Mouse (Mus musculus) neutrophil, adult 5-6 weeks (primary cell): ENCODE measurements at regions not wholly inside any gene's neighbourhood (a gene's known extent, or its start where the extent isn't known, plus 50 kb on each side); places are given as distances from the start of the nearest gene placed in this dataset.
A peak's percentile ranks its signal among the peaks of the same experiment; 100 is the strongest.

Experiments
- ATAC-seq: fragments of 151-379, 151-347 bp; 2 replicates; pipeline ENCODE4 v1.8.0; 2017; ENCODE audit warnings: mild to moderate bottlenecking, moderate TSS enrichment; ENCODE audit not compliant: insufficient number of reproducible peaks, poor library complexity, low FRiP score, severe bottlenecking; ENCODE audit errors: extremely low read depth

DNA sequence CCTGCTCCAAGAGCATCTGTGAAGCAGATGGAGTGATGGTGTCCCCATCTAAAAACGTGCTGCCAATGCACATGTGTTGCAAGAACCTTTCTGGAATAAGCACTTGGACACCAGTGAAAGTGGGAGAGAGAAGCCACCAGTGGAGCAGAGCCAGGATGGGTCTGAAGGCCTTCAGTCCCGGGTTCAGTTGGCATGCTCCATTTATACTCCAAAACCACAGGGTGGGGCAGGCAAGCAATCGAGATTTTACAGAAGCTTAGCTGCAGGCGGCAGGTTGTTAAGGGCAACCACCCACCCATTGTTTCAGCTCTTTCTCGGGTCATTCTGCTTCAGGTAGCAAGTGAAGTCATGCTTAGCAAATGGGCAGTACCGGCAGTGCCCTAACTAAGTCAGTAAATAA lies 51.8 kb upstream of the Sv2b start:
- no peak for ATAC-seq

DNA sequence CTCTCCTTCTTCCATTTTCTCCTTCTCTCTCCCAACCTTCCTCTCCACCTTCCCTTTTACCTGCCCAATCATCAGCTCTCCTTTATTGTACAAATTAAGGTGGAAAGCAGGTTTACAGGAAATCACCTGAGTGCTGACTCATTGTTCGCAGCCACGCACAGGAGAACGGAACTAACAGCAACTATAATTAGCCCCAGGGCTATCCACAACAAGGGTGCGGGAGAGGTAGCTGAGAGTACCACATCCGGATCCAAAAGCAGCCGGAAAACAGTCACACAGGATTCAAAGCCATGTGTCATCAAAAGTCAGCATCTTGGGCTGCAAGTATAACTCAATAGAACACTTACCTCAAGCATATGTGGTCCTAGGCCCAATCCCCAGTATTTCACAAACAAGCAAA lies 53.5 kb upstream of the Sv2b start:
- no peak for ATAC-seq

DNA sequence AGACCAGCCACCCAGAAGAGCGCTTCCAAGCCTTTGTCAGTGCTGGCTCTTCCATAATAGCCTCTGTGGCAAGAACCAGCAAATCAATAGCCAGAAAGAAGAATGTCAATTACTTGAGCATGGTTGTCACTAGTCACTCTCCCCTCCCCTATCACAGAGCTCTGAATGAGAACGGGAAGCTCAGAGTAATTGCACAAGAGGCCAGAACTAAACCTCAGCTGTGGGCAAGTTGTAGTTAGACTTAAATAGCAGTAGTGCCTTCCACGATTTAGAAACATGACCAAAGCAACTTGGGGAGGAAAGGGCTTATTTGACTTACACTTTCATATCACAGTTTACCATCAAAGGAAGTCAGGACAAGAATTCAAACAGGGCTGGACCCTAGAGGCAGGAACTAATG lies 56.4 kb upstream of the Sv2b start:
- ATAC-seq: no peak

DNA sequence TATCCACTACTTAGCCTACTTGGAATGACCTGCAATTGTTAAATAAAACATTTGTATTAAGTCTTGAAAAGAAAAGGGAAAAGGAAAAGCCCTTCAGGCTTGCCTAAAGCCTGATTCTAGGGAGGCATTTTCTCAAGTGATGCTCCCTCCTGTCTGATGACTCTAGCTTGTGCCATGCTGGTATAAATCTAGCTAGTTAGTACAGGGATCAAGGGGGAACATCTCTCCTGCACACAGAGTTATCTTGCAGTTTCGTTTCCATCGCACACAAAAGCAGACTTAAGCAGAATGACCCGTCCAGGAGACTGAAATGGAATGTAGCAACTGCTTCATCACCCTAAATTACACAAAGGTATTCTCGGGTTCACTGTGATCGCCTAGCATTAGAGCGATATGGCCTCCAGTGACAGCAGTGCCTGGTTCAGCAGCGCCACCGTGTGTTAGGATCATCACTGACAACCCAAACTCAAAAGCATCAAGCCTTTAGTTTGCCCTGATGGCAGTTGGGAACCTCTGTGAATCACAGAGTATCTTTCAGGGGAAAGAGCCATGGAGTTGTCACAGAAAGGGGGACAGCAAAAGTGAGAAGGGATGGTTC lies 57.3 kb upstream of the Sv2b start:
- ATAC-seq: peak; percentile 74

DNA sequence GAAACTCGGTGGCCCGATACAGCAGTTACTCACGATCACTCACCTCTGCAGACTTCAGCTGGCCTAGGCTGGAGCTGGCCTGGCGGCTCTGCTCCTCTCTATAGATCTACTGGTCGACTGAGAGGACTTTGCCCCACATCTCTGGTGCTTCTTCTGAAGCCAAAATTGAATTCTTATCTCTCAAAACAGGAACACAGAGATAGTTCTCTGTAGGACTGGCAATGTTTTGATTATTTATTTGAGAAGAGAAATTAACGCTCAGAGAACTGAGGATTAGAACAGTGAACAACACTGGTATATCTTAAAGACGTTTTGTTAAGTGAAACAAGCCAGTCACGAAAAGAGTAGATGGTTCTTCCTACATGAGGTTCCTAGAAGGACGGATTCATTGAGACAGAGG lies 59.3 kb upstream of the Sv2b start:
- no peak for ATAC-seq

DNA sequence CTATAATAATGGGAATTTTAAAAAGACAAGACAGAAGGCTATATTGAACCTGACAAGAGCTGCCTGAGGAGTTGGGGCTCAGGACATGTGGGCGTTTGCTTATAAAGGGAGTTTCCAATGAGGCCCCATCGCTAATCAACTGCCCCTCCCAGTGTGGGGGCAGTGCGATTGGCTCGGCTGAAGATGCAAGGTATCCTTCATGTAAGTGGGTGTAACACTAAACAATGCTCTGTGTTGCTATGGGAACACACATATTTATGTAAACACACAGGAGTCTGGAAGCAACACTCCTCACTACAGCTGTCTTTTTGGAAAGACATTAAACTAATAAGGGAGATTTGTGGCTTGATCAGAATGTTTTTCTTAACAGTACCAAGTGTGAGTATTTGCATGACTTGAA lies 60.3 kb upstream of the Sv2b start:
- no peak for ATAC-seq

DNA sequence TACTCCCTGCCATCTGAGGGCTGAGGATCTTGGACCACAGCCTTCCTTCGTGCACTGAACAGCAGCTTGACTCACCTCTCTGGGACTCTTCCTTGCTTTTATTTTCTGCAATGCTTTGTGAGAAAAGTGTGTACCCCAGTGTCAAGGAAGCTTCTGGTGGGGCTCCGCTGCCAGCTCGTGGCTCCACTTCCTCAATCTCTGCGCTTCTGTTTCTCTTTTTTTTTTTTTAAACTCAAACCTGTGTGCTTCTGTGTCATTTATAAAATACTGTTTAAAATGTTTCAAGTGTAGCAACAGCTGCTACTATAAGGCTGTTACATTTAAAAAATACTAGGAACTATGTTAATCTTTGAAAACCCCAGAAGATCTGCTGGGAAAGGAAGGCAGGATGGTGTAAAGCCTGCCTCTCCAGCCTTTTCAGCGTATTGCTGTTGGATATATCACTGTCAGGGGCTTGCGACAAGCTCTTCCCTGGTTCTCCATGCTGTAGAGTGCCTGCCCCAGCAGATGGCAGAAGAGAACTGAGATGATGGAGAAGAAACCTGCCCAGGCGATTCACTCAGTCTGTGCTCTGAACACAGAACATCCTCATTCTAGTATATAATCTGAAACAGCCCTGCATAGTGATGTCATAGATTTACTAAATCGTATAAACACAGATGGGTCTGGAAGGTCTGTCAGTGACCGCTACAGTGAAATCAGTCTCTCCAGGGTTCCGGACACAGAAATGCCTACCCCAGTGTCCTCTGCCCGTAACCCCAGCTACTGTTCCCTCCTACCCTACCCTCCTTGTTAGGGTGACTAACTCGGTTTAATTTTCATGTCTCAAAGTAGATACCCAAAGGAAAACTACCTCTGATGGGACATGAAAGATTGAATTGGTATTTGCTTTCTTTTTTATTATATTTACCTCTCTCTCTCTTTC lies 61.8 kb upstream of the Sv2b start:
- peak; percentile 70 for ATAC-seq

DNA sequence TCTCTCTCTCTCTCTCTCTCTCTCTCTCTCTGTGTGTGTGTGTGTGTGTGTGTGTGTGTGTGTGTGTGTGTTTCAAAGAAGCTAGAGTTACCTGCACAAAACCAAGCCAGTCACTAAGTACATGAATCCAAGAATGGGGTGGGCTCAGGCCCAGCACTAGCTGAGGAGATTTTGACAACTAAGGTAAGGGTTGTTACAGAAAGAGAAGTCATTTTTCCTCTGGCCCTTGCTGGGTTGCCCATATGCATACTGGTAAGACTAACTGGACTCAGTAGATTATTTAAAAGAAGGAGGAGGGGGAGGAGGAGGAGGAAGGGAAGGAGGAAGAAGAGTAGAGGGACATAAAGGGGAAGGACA lies 62.4 kb upstream of the Sv2b start:
- ATAC-seq: no peak

DNA sequence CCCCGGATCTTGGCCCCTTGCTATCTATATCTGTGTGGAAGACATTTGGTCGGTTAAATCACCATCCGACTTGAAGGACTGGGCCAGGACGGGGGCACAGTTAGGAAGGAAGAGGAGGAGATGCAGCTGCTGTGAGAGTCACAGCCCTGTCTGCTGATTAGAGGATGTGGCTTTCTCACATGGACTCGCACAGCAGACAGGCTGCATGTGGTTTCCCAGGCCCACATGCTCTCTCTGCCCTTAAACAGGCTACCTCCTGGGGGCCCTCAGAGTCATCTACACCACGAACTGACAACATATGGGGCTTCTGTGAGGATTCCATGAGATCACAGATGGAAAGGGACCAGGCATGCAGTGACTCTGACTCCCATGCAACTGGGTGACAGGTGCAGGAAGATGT lies 62.9 kb upstream of the Sv2b start:
- ATAC-seq: peak; percentile 73

DNA sequence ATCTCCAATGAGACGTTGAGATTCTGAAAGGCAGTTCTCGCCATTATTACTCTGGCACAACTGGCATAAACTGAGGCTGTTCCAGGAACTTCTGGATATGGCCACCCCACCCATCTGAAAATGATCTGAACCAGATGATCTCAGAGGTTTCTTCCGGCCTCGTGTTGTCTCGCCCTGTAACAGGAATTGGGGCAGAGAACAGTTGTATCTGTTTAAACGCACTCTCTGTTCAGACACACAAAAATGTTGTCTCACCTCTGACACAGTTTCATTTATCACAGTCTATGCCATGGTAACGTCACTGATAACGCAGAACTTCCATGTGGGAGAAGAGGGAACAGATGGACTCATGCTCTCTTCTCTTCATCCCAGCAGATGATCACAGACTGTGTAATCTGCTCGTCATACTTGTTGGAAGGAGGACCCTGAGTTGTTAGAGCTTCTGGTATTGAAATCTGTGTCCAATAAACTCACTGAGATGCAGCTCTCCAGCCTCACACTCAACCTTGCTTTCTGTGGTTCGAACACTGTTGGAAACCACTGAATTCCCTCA lies 63.9 kb upstream of the Sv2b start:
- no peak for ATAC-seq

DNA sequence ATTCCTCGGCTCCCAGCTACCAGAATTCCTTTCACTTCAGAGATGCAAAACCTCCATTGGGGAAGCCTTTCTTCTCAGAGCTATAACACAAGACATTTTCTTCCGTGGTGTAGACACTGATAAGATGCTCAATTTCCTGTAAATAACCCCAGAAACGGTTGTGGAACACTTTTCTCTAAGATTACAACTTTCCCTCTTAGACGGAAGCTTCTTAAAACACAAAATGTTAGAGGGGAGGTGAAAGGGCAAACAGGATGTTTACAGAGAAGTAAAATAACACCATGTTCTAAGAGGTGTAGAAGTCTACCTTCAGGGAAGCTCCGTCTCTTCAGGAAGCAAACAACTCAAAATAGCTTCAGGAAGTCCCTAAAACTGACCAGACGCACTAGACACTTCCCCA lies 65.4 kb upstream of the Sv2b start:
- no peak for ATAC-seq

DNA sequence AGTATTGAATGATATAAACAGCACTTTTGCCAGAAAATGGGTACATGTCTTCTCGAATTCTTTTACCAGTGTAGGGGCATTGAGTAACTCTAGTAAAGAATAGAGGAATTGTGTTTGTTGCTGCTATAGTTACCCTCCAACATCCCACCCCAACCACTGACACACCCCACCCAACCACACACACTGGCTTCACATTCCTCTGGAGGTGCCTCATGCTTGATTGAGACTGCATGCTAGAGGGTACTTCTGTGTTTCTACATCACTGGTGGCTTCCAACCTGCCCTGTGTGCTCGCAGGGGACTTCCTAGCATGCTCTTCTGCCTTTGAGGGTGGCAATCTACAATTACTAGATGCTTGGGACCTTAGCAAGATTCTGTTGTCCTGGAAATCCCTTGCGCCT lies 70.5 kb upstream of the Sv2b start:
- no peak for ATAC-seq

DNA sequence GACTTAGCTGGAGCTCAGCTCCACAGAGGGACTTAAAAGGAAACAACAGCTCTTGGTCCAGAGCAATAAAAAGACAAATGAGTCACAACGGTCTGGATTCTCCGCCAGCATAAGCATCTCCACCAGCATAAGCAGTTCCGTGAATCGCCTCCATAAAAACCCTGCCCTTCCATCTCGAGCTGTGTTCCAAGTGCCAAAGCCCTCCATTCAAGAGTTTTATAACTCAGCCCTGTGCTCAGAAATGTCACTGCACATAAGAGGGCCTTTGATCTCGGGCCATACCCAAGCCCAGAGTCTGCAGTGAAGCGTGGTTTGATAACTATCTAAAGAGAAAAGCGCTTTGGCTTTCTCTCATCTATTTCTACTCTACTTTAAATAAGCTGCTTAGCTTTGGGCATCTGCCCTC lies 70.8 kb upstream of the Akap13 start:
- no peak for ATAC-seq

DNA sequence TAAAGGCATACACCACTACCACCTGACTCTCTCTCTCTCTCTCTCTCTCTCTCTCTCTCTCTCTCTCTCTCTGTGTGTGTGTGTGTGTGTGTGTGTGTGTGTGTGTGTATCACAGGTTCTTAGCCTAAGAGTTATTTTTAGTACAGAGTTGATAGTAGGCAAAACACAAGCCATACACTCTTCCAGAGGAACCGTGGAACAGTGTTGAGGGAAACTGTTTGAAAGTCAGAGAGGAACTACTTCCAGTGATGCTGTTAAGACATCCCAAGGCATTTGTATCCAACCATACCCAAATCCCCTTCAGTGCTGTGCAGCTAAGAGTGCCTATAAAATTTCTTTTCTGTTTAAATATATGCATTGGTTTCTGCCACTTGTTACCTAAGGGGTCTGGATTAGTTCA lies 68.3 kb upstream of the Akap13 start:
- no peak for ATAC-seq

DNA sequence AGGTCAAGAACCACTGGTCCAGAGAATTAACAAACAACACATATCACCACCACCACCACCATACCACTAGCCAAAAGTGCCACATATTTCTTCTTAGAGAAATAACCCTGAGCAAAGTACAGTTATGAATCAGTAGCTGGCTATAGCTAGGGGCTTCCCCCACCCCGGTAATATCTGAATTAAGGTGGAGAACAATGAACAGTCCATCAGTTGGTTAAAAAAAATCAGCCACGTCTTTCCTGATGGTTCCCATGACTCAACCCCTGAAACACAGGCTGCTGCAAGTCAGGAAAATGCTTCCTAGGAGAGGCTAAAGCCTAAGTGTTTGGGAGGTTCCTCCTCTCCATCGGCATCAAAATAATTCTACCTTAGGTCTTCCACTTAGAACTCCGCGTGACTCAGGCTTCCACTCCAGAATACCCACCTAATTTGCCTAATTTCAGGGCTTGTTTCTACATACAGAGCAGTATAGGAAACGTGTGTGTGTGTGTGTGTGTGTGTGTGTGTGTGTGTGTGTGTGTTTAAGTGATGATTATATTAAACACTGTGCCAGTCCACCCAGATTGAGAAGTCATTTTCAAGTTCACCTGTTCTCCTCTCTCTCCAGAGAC lies 67.4 kb upstream of the Akap13 start:
- peak; percentile 58; the same call in 1 of the 2 replicates for ATAC-seq

DNA sequence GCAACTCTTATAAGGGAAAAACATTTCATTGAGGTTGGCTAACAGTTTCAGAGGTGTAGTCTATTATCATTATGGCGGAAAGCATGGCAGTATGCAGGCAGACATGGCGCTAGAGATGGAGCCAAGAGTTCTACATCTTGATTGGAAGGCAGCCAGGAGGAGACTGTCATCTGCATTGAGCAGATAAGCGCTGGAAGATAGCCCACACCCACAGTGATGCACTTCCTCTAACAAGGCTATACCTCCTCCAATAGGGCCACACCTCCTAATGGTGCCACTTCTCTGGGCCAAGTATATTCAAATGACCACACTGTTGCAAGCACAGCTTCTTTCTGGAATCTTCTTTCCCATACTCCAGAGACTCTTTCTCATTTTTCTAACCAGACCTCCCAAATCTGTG lies 65.2 kb upstream of the Akap13 start:
- no peak for ATAC-seq

DNA sequence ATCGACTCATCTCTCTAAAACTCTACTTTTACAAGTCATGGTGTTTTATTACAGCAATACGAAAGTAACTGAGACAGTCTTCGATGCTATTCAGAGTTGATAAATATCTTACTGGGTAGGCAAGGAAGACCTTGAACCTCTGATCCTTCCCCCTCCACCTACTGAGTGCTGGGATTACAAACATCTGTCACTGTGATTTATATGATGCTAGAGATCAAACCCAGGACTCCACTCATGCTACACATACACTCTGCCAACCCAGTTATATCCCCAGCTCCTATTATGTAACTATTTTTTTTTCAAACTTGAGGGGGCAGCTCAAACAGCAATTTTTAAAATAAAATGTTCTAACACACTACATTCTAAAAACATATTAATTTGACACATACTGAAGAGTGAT lies 62.6 kb upstream of the Akap13 start:
- ATAC-seq: no peak

DNA sequence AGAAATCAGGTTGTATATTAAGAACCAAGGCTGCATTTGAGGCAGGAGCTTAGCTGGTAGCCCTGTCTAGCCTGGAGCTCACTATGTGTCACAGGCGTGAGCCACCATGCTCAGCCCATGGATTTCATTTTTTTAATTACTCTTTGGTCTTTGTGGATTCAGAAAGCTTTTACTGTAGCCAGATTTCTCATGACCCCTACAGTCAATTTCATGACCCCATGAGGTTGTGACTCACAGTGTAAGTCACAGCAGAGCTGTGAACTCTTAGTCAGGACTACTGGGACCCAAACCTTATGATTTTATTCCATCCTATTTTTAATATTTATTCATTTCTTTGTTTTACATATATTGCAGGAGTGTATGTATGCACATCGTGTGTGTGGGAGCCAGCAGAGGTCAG lies 61.9 kb upstream of the Akap13 start:
- no peak for ATAC-seq

DNA sequence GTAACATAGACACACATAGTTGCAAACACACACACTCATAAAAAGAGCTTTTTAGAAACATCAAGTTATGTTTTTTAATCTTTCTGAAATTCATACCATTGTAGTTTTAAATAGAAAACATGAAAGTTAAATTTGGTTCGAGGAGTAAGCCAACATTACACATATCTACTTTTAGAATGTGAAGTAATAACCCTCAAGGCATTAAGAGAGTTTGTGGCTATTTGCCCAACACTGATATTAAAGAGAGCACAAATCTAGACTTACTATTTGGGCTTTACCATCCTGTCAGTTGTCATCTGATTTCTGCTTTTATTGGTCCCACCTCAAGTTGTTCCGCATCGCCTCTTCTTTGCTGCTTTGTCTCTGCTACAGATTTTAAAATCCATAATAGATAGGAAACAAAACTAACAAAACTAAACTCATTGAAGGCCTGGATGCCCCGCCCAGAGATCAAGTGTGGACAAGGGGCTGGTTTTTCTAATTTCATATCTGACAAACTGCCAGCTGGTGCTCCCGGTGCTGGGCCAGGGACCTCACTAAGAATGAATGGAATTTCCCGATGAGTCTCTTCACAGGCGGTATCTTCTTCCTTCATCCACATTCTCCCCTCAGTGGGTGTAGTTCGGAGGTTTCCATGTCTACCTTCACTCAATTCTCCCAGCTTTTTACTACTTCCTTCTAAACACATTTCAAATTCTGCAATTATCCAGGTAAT lies 60.3 kb upstream of the Akap13 start:
- ATAC-seq: no peak
